Mouse (Mus musculus) forebrain, embryonic 11.5 days (tissue): ENCODE results near the gene Pphln1. TPM values are rescaled to one million over a fixed set of nuclear protein-coding genes. Genes with fewer than 3 reads are reported as not detected.

ENCODE experiments used
- ATAC-seq: fragments of 200-750 bp; cut with Nextera tagmentation; replicated peaks from 2 replicates; pipeline ENCODE4 v1.8.0; 2017; ENCODE audit warnings: moderate TSS enrichment; ENCODE audit not compliant: low FRiP score
- DNase-seq: peaks from one replicate; pipeline ENCODE4 v3.0.0-alpha.2; 2017; ENCODE audit warnings: low spot score
- H3K27ac ChIP-seq: fragments of 300-500 bp; sonication (generic); 2 replicates; pipeline ENCODE4 v1.5.1; 2014; ENCODE audit warnings: low read depth, low read length
- H3K27me3 ChIP-seq: fragments of 300-500 bp; sonication (generic); 2 replicates; pipeline ENCODE4 v1.6.1; 2014; ENCODE audit warnings: mild to moderate bottlenecking, low read length, mixed read lengths; ENCODE audit not compliant: control insufficient read depth, insufficient read depth
- H3K36me3 ChIP-seq: fragments of 300-500 bp; sonication (generic); 2 replicates; pipeline ENCODE4 v1.6.1; 2014; ENCODE audit warnings: mild to moderate bottlenecking, low read length, moderate library complexity, mixed read lengths; ENCODE audit not compliant: control insufficient read depth, insufficient read depth
- H3K4me1 ChIP-seq: fragments of 300-500 bp; sonication (generic); replicated peaks from 2 replicates; pipeline ENCODE4 v1.6.1; 2014; ENCODE audit warnings: low read length, mixed read lengths; ENCODE audit not compliant: control insufficient read depth, insufficient read depth
- H3K4me2 ChIP-seq: fragments of 300-500 bp; sonication (generic); 2 replicates; pipeline ENCODE4 v1.6.1; 2014; ENCODE audit warnings: low read depth, mild to moderate bottlenecking, low read length, moderate library complexity, mixed read lengths; ENCODE audit not compliant: severe bottlenecking
- H3K4me3 ChIP-seq: fragments of 300-500 bp; sonication (generic); 2 replicates; pipeline ENCODE4 v1.5.1; 2014; ENCODE audit warnings: low read depth, low read length
- H3K9ac ChIP-seq: fragments of 300-500 bp; sonication (generic); 2 replicates; pipeline ENCODE4 v1.6.1; 2014; ENCODE audit warnings: low read length
- H3K9me3 ChIP-seq: fragments of 300-500 bp; sonication (generic); 2 replicates; pipeline ENCODE4 v1.6.1; 2016; ENCODE audit warnings: low read length, mixed read lengths; ENCODE audit not compliant: control insufficient read depth
- WGBS: fragments of 180-500 bp; shearing (Covaris S2); extraction: QIAGEN DNeasy Blood & Tissue Kit; methylation state at CpG from one replicate; pipeline ENCODE4 v1.1.7; 2014; 5-methylcytosine and 5-hydroxymethylcytosine counted together
- polyA plus RNA-seq: library from polyadenylated mRNA; unstranded; fragments of >200 nt; fragmentation: Nextera tagmentation; extraction: Ambion mirVana; gene quantifications from 2 replicates; pipeline ENCODE4 v1.2.1, GENCODE M21; 2014

Gene Pphln1
- polyA plus RNA-seq, 1 experiment from 2014 or later: 79.9 TPM

DNA sequence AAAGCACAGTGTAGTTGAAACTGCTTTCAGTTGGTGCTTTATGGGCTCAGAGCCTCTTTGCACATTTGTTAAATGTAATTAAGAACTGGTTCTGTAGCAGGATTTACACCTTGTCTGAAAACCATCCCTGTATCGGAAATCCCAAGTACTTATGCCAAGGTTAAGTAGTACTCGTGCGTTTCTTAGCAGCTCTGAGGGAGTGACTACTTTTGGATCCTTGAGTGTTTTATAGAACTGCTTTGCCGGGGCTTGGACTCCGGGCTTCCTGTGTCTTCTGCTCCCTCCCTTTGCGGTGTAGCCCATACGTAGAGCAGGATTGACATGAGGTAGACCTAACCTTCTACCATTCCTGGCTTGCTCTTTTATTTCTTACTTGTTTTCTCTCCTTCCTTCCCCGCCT is 77.5 kb downstream of the Pphln1 start:
- Histone ChIP-seq H3K9ac (no peak overlapping the region), H3K27ac (no peak overlapping the region), H3K27me3 (no peaks in the 10 kb centered on the region), H3K4me2 (no peak overlapping the region), H3K4me3 (no peak overlapping the region), H3K9me3 (no peaks in the 10 kb centered on the region), H3K36me3 (no peaks in the 10 kb centered on the region), H3K4me1 (peaks cover 8% of the 10 kb centered on the region; the same call in 1 of the 2 replicates)
- DNase-seq: no peak
- 84% methylated on average over 8 of the region's 8 CpGs for whole genome bisulfite sequencing
- ATAC-seq: no peak

DNA sequence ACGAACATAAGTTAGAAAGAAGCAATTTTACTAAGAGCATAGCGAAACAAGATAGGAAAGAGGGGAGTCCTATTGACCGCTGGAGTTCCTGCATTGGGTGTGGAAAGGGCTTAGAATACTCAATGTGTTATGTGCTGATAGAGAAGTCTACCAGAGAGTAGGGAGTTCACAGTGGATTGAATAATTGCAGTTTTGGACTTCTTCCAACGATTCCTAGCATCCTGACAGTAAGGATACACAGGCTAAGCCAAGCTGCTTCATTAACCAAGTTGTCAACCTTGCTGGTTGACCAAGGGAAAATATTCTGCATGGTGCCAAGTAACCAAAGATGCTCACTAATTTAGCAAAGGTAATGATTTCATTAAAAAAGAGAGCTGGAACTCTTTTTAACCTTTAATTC is 79.6 kb downstream of the Pphln1 start:
- Histone ChIP-seq H3K9ac (no peak overlapping the region), H3K27ac (no peak overlapping the region), H3K27me3 (no peaks in the 10 kb centered on the region), H3K4me1 (no peaks in the 10 kb centered on the region), H3K4me3 (no peak overlapping the region), H3K36me3 (no peaks in the 10 kb centered on the region), H3K4me2 (no peak overlapping the region), H3K9me3 (no peaks in the 10 kb centered on the region)
- 95% methylated on average over 4 of the region's 4 CpGs for WGBS
- DNase-seq (no peak), ATAC-seq (no peak)

DNA sequence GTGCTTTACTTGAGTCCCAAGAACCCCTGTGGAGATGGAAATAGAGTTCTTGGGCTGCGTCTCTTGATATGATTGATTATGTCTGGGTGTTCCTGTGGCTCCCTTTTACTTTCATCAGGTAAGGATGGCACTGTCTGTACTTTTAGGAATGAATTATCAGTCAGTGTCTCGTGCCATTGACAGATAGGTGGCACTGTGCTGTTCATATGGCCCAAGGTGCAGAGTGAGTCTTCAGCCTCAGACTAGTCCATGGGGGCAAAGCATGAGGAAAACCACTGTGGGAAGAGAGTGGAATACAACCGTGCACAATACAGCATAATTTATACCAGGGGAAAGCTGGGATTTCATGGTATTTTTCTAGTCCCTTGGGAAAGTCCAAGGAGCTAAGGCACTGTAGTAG is 80.5 kb downstream of the Pphln1 start:
- Histone ChIP-seq H3K27ac (no peak overlapping the region), H3K4me2 (no peak overlapping the region), H3K27me3 (no peaks in the 10 kb centered on the region), H3K36me3 (no peaks in the 10 kb centered on the region), H3K4me1 (no peaks in the 10 kb centered on the region), H3K9me3 (no peaks in the 10 kb centered on the region), H3K4me3 (no peak overlapping the region), H3K9ac (no peak overlapping the region)
- WGBS: 94% methylated on average over 3 of the region's 3 CpGs
- no peak for ATAC-seq
- DNase-seq: no peak

DNA sequence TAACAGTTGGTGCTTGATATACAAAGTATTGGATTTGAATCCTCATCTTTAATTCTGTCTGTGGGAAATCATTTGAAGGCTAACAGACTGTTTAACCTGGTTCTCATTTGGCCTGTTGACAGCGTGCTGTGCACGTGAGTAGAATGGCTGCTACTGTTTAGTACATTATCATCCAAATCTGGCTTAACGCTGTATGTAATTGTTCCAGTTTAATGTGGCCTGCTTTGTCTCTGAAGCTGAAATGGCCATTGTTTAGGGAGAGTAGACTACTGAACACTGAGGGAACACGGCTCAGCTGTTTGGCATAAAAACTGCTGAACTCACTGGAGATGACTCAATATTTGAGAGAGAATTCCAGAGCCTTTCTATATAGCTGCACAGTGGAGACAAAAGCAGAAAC is 81.3 kb downstream of the Pphln1 start:
- H3K4me1 ChIP-seq: no peaks in the 10 kb centered on the region
- H3K9ac ChIP-seq: no peak overlapping the region
- H3K36me3 ChIP-seq: no peaks in the 10 kb centered on the region
- H3K4me2 ChIP-seq: no peak overlapping the region
- WGBS: 71% methylated on average over 4 of the region's 4 CpGs
- DNase-seq: no peak
- H3K4me3 ChIP-seq: no peak overlapping the region
- no peaks in the 10 kb centered on the region for H3K9me3 ChIP-seq
- no peaks in the 10 kb centered on the region for H3K27me3 ChIP-seq
- no peak overlapping the region for H3K27ac ChIP-seq
- no peak for ATAC-seq

DNA sequence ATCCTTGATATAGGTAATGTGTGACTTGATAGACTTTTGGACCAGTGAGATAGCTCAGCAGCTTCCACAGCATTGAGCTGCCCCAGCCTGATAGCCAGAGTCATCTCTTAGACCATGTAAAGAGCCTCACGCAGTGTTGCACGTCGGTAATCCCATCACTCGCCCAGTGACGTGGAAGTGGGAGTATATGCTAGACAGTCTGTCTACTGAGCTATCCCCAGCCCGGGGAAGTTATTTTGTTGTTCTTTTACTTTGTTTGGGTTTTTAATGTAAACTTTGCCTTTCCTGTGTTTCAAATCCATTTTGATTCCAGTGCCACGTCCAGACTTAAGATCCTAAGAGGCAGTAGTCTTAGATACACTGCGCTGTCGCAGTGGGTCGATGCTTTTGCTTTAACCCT is 83.0 kb downstream of the Pphln1 start:
- no peak for DNase-seq
- H3K4me1 ChIP-seq: no peaks in the 10 kb centered on the region
- no peak overlapping the region for H3K9ac ChIP-seq
- no peak overlapping the region for H3K27ac ChIP-seq
- 84% methylated on average over 10 of the region's 10 CpGs for WGBS
- no peaks in the 10 kb centered on the region for H3K9me3 ChIP-seq
- H3K4me3 ChIP-seq: no peak overlapping the region
- no peaks in the 10 kb centered on the region for H3K36me3 ChIP-seq
- no peak overlapping the region for H3K4me2 ChIP-seq
- no peak for ATAC-seq
- no peaks in the 10 kb centered on the region for H3K27me3 ChIP-seq

DNA sequence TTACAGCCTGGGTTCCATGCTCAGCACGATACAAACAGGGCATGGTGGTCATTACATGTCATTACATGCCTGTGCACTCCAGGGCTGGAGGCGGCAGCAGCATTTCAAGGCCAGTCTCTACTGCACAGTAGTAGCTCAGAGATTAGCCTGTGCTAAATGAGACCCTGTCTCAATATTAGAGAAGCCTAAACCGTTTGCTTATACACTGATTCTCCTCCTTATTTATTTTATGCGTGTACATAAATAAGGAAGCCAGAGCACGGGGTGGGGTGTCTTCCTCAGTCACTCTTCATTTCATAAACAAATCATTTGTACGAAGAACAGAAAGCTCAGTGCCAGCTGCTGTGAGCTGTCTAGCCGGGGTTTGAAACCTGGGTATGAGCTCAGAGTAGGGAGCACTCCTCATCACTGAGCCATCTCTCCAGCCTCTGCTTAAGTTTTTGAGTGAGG is 86.1 kb downstream of the Pphln1 start:
- ATAC-seq (no peak), DNase-seq (no peak)
- 85% methylated on average over 7 of the region's 7 CpGs for WGBS
- Histone ChIP-seq H3K4me3 (no peak overlapping the region), H3K9ac (no peak overlapping the region), H3K9me3 (no peaks in the 10 kb centered on the region; the same call in 1 of the 2 replicates), H3K36me3 (no peaks in the 10 kb centered on the region), H3K4me2 (no peak overlapping the region), H3K4me1 (no peaks in the 10 kb centered on the region), H3K27me3 (no peaks in the 10 kb centered on the region), H3K27ac (no peak overlapping the region)

DNA sequence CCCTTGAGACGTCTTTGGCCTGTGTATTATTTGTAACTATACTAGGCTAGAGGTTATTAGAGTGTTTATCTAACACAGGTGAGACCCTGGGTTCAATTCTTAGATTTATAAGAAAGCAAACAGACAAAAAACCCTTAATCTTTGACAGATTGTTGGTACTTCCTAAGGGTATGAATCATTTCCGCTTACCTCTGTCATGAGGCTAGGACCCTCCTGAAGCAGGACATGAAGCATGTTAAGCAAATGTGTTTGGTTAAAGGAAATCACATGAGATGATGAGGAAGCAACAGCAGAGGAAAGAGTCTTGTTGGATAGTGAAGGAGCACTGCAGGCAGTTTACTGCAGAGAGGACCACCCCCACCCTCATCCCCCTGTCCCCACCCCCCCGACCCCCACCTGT is 87.1 kb downstream of the Pphln1 start:
- H3K9ac ChIP-seq: no peak overlapping the region
- no peaks in the 10 kb centered on the region for H3K36me3 ChIP-seq
- H3K27ac ChIP-seq: no peak overlapping the region
- no peak for ATAC-seq
- WGBS: 87% methylated on average over 3 of the region's 3 CpGs
- no peak overlapping the region for H3K4me2 ChIP-seq
- H3K4me3 ChIP-seq: no peak overlapping the region
- no peak for DNase-seq
- no peaks in the 10 kb centered on the region for H3K27me3 ChIP-seq
- H3K4me1 ChIP-seq: no peaks in the 10 kb centered on the region
- no peaks in the 10 kb centered on the region; the same call in 1 of the 2 replicates for H3K9me3 ChIP-seq

DNA sequence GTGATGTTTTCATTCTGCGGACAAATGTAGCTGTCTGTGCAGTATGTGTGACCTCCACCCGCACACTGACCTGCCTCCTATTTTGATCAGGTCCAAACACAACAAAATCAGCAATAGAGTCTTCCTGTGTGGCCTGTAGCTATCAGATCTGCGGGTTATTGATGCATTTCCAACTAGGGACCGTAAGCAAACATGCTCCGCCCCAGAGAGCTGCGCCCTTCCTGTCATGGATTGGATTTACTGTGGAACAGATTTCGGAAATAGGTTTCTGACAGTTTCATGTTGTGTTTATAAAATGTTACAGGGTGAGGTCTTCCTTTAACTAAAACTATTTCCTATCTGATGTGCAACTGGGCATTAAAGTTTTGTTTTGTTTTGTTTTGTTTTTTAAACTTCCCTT is 87.9 kb downstream of the Pphln1 start:
- no peak for DNase-seq
- no peak for ATAC-seq
- Histone ChIP-seq H3K4me2 (no peak overlapping the region), H3K4me1 (no peaks in the 10 kb centered on the region), H3K36me3 (no peaks in the 10 kb centered on the region), H3K4me3 (no peak overlapping the region), H3K27me3 (no peaks in the 10 kb centered on the region), H3K27ac (no peak overlapping the region), H3K9me3 (no peaks in the 10 kb centered on the region; the same call in 1 of the 2 replicates), H3K9ac (no peak overlapping the region)
- 89% methylated on average over 7 of the region's 7 CpGs for WGBS

DNA sequence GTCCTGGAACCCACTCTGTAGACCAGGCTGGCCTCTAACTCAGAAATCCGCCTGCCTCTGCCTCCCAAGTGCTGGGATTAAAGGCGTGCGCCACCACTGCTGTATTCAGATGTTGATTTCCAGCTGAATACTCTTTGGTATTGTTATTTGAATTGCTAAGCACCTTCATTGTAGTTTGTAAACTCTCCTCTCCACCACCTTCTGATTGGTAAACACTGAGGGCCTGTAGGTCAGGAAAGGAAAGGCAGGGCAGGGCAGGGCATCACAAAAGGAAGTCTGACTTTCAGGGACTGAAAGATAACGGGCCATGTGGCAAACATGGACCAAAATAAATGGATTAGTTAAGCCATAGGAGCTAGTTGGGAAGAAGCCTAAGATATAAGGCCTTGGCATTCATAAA is 91.4 kb downstream of the Pphln1 start:
- Histone ChIP-seq H3K9ac (no peak overlapping the region), H3K27ac (no peak overlapping the region), H3K4me2 (no peak overlapping the region), H3K36me3 (no peaks in the 10 kb centered on the region), H3K27me3 (no peaks in the 10 kb centered on the region), H3K4me1 (no peaks in the 10 kb centered on the region), H3K4me3 (no peak overlapping the region), H3K9me3 (no peaks in the 10 kb centered on the region; the same call in 1 of the 2 replicates)
- no peak for DNase-seq
- WGBS: 86% methylated on average over 4 of the region's 4 CpGs
- no peak for ATAC-seq
